Mouse (Mus musculus): ENCODE results near the gene Amt. TPM values are rescaled to one million over a fixed set of nuclear protein-coding genes. Genes with fewer than 3 reads are reported as not detected.
A peak's percentile ranks its signal among the peaks of the same experiment; 100 is the strongest.

Amt gene
- total RNA-seq, 2 experiments from 2014 or later: 3.6 to 6.0 TPM

DNA sequence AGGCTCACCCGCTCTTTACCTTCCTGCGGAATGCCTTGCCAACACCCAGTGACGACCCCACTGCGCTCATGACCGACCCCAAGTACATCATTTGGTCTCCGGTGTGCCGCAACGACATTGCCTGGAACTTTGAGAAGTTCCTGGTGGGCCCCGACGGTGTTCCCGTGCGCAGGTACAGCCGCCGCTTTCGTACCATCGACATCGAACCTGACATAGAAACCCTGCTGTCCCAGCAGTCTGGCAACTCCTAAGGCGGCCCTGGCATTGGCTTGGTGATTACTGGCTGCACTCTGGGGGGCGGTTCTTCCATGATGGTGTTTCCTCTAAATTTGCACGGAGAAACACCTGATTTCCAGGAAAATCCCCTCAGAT is 43.2 kb downstream of the Amt start:
- DNase-seq: peak; percentile 35

DNA sequence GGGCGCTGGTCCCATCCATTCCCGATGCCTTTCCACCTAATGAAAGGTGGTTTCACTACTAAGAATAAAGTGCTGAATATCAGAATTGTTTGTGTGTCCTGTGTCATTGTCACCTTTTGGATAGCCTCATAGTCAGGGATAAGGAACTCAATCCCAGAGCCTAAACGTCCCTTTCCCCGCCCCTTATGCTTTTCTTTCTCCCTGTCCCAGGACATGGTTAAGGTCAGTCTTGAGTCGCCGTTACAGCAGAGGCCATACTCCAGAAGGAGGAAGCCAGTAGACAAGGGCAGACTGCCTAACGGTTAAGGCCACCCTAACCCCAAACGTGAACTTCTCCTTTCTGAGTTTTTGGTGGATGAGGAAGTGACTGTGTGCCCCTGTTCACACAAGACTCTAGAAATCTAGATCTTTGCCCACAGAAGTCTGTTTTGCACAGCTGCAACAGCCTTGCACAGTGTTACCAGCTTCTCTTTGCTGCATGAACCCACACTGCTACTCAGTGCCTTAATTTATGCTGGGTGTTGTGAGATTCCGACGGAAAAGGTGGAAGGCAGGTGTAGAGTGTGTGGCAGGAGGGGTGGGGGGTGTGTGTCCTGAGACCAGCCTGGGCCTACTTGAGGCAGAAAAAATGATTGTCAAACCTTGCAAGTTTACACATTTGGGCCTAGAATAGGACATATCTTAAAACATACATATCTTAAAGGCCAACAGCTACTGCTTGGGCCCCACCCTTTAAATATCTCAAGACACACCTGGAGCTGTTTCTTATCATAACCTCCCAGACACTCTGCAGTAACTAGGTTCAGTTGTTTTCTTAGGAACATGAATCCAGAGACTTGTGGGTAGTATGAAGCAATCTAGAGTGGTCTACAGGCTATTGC is 43.8 kb downstream of the Amt start:
- DNase-seq: no peak

DNA sequence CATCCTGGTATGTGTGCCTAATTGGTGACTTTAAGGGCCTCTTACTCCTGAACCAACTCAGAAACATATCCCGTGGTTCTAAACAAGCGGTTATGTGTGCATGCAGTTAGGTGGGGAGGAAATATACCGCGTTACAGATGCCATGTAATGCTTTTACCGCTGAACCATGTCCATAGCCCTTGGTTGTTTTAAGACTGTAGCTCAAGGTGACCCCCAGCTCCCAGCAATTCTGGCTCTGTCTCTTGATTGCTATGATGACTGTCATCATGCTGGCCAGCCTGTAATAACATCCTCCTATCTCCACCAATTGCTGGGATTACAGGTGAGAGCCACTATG is 44.5 kb downstream of the Amt start:
- DNase-seq: no peak

DNA sequence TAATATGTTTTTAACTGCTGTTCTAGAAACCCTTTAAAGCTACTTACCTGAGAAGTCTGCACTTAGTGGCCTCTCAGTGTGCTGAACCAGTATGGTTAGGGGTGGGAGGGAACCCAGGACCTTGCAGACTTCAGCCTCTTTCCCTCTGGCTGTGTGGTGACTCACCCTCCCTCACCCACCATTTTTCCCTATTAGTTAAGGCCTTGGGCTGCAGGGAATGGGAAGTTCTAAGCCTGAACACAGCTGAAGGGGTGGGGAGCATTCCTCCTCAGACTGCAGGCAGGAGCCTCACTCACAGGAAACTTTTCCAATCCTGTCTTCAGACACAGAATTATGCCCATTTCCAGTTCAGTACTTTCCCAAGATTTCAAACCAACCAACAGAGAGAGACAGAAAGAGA is 45.1 kb downstream of the Amt start:
- DNase-seq: no peak

DNA sequence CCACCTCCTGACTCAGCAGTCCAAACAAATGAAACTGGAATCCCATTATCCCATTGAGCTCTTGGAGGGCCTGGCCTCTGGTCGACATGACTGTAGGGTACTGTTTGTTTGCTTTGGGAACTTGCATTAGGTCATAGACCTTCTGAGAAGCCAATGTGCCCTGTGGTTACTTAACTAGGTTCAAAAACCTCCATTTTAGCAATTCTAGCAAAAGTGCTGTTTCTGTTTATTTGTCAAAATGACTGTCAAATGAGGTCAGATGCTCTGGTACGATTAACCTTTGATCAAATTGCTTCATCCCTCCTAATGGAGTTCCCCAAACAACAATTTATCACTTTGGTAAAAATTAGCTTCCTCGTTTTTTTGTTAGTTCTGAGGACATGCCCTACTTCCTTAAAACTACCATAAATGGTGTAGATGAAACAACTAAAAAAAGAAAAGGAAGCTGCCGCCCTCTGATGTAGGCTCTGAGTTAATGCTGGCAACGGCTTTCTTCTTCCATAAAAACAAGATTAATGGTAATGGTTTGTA is 45.7 kb downstream of the Amt start:
- no peak for DNase-seq

DNA sequence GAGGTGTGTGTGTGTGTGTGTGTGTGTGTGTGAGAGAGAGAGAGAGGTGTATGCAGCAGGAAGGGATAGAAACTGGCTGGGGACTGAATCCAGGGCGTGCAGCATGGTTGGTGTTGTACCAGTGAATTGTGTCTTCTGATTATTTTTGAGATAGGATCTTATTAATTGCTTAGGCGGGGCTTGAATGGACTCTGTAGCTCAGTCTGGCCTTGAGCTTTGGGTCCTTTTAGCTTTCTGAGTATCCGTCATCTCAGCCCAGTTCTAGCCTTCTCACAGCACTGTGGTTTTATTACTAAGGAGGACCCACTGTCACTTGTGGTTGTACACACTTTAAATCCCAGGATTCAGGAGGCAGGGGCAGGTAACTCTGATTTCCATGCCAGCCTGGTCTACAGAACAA is 46.7 kb downstream of the Amt start:
- DNase-seq: no peak

DNA sequence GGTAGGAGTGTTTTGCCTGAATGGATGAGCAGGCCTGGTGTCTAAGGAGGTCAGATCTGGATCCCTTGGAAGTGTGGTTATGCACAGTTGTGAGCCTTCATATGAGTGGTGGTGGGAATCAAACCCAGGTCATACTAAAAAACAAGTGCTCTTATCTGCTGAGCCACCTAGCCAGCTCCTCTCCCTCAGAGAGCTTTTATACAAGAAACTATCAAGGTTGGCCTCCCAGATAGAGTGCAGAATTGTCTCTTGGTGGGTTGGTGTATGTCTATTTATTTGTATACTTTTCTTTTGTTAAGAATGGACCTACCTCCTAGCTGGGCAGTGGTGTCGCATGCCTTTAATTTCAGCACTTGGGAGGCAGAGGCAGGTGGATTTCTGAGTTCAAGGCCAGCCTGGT is 47.2 kb downstream of the Amt start:
- no peak for DNase-seq

DNA sequence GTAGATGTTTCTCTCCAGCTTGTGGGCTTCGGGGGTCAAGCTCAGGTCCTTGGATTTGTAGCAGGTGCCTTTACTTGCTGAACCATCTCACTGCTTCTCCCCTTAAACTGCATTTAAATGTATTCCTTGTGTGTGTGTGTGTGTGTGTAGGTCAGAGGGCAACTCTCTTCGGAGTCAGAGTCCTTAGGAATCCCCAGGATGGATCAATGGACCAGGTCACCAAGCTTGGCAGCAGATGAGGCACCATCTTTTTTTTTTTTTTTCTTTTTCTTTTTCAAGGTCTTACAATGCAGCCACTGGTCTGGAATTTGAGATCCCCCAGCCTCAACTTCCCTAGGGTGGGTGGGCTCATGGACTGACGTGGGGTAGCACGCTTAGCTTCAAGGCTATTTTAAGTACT is 47.8 kb downstream of the Amt start:
- DNase-seq: no peak

DNA sequence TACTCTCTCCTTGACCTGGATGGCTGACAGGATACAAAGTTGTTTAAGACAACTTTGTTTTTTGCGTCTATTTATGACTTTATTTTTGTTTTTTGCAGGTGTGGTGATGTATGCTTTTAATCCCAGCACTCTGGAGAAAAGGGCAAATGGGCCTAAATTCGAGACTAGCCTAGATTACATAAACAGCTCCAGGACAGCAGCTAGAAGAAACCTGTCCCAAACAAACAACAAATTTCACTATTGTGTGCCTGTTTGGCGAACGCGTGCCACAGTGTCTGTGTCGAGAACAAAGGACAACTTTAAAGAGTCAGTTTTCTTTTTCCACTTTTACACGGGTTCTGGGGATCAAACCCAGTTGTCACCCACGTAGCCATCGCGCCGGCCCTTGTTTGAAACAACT is 50.4 kb downstream of the Amt start:
- DNase-seq: no peak

DNA sequence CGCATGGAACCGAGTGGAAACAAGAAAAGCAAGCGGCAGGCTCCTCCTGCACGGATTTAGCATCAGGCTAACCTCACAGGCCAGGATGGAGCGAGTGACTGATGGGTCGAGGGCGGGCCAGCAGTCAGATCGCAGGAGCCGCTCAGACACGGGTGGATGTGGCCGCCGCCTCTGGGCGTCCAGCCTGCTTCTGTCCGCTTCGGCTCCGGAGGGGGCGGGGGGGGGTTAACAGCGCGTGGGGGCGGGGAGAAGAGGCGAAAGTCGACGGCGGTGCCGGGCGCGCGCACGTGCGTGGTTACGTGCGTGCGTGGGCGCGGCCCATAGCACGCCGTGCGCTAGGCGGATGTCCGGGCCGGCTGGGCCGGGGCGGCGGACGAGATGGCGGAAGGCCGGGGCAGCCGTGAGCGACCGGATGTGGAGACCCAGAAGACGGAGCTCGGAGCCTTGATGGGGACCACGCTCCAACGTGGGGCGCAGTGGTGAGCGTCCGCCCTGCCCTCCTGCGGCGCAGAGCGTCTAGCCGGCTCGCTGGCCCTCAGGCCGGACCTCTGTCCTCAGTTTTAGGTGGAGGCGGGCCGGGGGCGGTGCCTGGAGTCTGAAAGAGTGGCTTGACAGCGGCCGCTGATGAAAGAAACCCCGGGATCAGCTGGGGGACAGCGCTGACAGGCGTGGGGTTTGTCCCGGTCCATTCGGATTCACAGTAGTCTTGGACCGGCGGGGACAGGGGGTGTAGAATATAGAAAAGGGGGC is 51.1 kb downstream of the Amt start, which contains the start of gene Usp4:
Usp4 (plus strand) TSS at position 314 of the 750 bp plus-strand sequence.
- peak; percentile 91 for DNase-seq

DNA sequence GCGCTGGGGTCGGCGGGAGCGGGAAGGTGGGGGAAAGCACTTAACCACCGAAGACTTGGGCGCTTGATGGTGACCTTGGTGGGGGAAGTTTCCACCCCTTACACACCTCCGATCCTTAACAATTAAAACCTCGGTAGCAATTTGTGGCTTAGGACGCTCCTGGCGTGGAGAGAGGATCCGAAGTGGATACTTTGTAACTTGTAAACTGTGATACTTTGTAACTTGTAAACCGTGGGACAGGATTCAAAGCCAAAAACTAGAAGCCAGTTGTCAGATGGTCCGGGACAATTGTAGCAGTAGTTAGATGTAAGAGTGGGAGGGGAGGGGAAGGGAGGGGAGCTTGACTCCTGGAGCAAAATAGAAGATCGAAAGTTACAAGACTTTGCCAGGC is 51.6 kb downstream of the Amt start:
- DNase-seq: peak; percentile 9

DNA sequence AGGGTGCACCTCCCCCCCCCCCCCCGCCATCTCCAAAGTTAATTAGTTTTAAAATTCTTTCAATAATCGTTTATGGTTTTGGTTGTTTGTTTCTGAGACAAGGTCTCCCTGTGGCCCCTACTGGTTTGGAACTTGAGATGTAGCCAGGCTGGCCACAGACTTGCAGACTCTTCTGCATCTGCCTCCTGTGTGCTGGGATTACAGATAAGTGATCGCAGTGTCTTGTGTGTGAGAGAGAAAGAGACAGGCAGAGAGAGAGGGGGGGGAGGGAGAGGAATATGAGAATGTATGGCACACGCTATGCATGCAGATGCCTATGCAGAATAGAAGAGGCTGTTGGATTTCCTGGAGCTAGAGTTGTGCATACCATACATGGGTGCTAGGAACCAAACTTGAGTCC is 53.1 kb downstream of the Amt start:
- no peak for DNase-seq

Other genes with a start within 250 kb of the Amt start
- gene Gmppb, start 247.6 kb upstream of the Amt start, total RNA-seq (2021): 10 to 100 TPM; 14.2 to 17.1 TPM
- gene Amigo3, start 243.7 kb upstream of the Amt start, total RNA-seq (2021): 1 to 10 TPM; 2.3 to 2.6 TPM
- gene Mst1, start 216.4 kb upstream of the Amt start, total RNA-seq (2021): not detected
- gene Rnf123, start 213.5 kb upstream of the Amt start, total RNA-seq (2021): 10 to 100 TPM; 62.6 to 63.4 TPM
- 10 to 100 TPM; 42.2 to 45.1 TPM for gene Apeh, start 202.2 kb upstream of the Amt start, total RNA-seq (2021)
- gene Bsn, start 106.5 kb upstream of the Amt start, total RNA-seq (2021): under 1 TPM; 0.07 to 0.11 TPM
- 100 to 1,000 TPM; 307 to 326 TPM for gene Dag1, start 32.9 kb upstream of the Amt start, total RNA-seq (2021)
- gene Nicn1, start 6.4 kb upstream of the Amt start, total RNA-seq (2021): 10 to 100 TPM; 19.3 to 21.2 TPM
- 100 to 1,000 TPM; 341 to 348 TPM for gene Rhoa, start 9.3 kb downstream of the Amt start, total RNA-seq (2021)
- 10 to 100 TPM; 15.9 to 19.1 TPM for gene Tcta, start 9.3 kb downstream of the Amt start, total RNA-seq (2021)
- gene Gpx1, start 42.0 kb downstream of the Amt start, total RNA-seq (2021): 100 to 1,000 TPM; 159 to 185 TPM
- 100 to 1,000 TPM; 105 to 108 TPM for gene Usp4, start 51.0 kb downstream of the Amt start, total RNA-seq (2021)
- 1 to 10 TPM in 1 of 2 experiments, under 1 TPM in 1; 0.64 to 1.1 TPM for gene 1700102P08Rik, start 96.0 kb downstream of the Amt start, total RNA-seq (2021)
- under 1 TPM; 0.10 to 0.11 TPM for gene Ccdc36, start 131.6 kb downstream of the Amt start, total RNA-seq (2021)
- gene BC048562, start 139.6 kb downstream of the Amt start, total RNA-seq (2021): not detected
- gene Ccdc71, start 163.7 kb downstream of the Amt start, total RNA-seq (2021): 10 to 100 TPM; 27.0 to 28.4 TPM
- gene Klhdc8b, start 164.7 kb downstream of the Amt start, total RNA-seq (2021): 10 to 100 TPM; 43.9 to 45.6 TPM
- 100 to 1,000 TPM; 217 to 229 TPM for gene Lamb2, start 182.9 kb downstream of the Amt start, total RNA-seq (2021)
- 100 to 1,000 TPM; 108 to 109 TPM for gene Usp19, start 193.7 kb downstream of the Amt start, total RNA-seq (2021)
- gene Qars, start 210.9 kb downstream of the Amt start, total RNA-seq (2021): 10 to 100 TPM; 75.7 to 83.6 TPM
- 10 to 100 TPM; 93.5 to 94.0 TPM for gene Qrich1, start 220.0 kb downstream of the Amt start, total RNA-seq (2021)

Measured in heart, postnatal 4 days (tissue).